Mouse (Mus musculus) testis, adult 2 months (tissue): Measurements from ENCODE around the gene Ccdc177.

Source experiments
- CTCF ChIP-seq: fragments of 200-500 bp; IDR thresholded peaks from 2 replicates; pipeline ENCODE4 v1.5.1; 2012; ENCODE audit warnings: low read depth, mild to moderate bottlenecking, inconsistent platforms, low read length, moderate library complexity; ENCODE audit not compliant: control insufficient read depth, insufficient read depth, insufficient replicate concordance
- POLR2A ChIP-seq: fragments of 200-500 bp; IDR thresholded peaks from 2 replicates; pipeline ENCODE4 v1.6.1; 2012; ENCODE audit warnings: low read depth, mild to moderate bottlenecking, inconsistent platforms, low read length, moderate library complexity; ENCODE audit not compliant: control insufficient read depth

- TF ChIP-seq CTCF (no peak), POLR2A (no peak)
These were observed 33.0 kb upstream of the Ccdc177 start for GRCm38 (mm10) chr12:80793535-80793934.
